Mouse (Mus musculus) gastrocnemius, adult 18-20 months (tissue): Measurements from ENCODE around the gene Gm21560. TPM values are rescaled to one million over a fixed set of nuclear protein-coding genes. Genes with fewer than 3 reads are reported as not detected.
"Not testable (repeated sequence)": the region's sequence is repeated elsewhere in the genome, so short reads cannot be mapped to it uniquely, and the experiment has no call there.

ENCODE experiments used
- DNase-seq: peaks from one replicate; pipeline ENCODE4 v3.0.0; 2021; ENCODE audit warnings: low spot score
- long read RNA-seq, 2 experiments: library from polyadenylated mRNA; stranded (forward); transcript quantifications; one replicate each; pipeline ENCODE4 v2.0.0; 2021
- total RNA-seq, 2 experiments: library from RNA; stranded (reverse); gene quantifications; 2 replicates each; pipeline ENCODE4 v1.2.3; 2021

Gene Gm21560
- not detected for total RNA-seq
- long read RNA-seq, experiment 1, result 0 reads
- long read RNA-seq, experiment 2, result 0 reads

- DNase-seq, result not testable (repeated sequence)
Measured at GRCm38 (mm10) chr14:6219192-6219591, at the start of gene Gm21560. Gm21560 (minus strand) TSS chr14:6219292.

DNA sequence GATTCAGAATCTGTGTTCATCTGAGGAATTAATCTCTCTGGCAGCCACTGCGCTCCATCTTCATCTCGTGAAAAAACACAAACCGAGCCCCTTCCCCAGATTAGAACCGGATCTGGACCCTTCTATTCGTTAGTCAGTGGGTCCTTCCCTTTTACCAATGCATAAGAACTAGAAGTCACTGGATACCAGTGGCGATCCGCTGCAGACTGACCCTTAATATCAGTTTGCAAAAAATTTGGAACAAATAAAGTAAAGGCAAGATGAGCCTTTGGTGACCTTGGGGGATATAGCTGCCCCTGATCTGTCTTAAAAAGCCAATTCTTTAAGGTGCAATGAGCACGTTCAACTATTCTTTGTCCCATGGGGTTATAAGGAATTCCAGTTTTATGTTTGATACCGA is 55.6 kb downstream of the Gm21560 start:
- DNase-seq, result not testable (repeated sequence)

GRCm38 (mm10) chr14:6161085-6161484 is 58.0 kb downstream of the Gm21560 start:
- not testable (repeated sequence) for DNase-seq

Other genes starting within 250 kb of the Gm21560 start
- gene Gm3453, start 240.2 kb downstream of the Gm21560 start, total RNA-seq, result not detected
- gene Gm6337, start 161.0 kb downstream of the Gm21560 start, total RNA-seq, result not detected
- gene Gm8206, start 125.3 kb downstream of the Gm21560 start, total RNA-seq, result not detected
- gene Gm3468, start 110.6 kb downstream of the Gm21560 start, total RNA-seq, result not detected
- not detected for gene Gm3476, start 93.5 kb downstream of the Gm21560 start, total RNA-seq
- not detected for gene Gm3411, start 68.0 kb upstream of the Gm21560 start, total RNA-seq
- gene Gm21103, start 85.6 kb upstream of the Gm21560 start, total RNA-seq, result not detected
- gene Gm3618, start 124.4 kb upstream of the Gm21560 start, total RNA-seq, result not detected
- gene Gm16440, start 171.0 kb upstream of the Gm21560 start, total RNA-seq, result not detected
- gene Gm3591, start 193.2 kb upstream of the Gm21560 start, total RNA-seq, result not detected
- not detected for gene Gm3594, start 225.3 kb upstream of the Gm21560 start, total RNA-seq